Mouse (Mus musculus) hindbrain, embryonic 15.5 days (tissue): ENCODE measurements around the gene Plcb1. TPM values are rescaled to one million over a fixed set of nuclear protein-coding genes. Genes with fewer than 3 reads are reported as not detected.
"Not testable (repeated sequence)": the region's sequence is repeated elsewhere in the genome, so short reads cannot be mapped to it uniquely, and the experiment has no call there.

ENCODE experiments used
- ATAC-seq: fragments of 200-750 bp; cut with Nextera tagmentation; 2 replicates; pipeline ENCODE4 v1.8.0; 2017; ENCODE audit warnings: low read depth, moderate number of reproducible peaks, moderate TSS enrichment; ENCODE audit not compliant: low FRiP score
- H3K27ac ChIP-seq: fragments of 300-500 bp; sonication (generic); replicated peaks from 2 replicates; pipeline ENCODE4 v1.5.1; 2015; ENCODE audit warnings: mild to moderate bottlenecking, inconsistent platforms
- H3K27me3 ChIP-seq: fragments of 300-500 bp; sonication (generic); 2 replicates; pipeline ENCODE4 v1.6.1; 2015; ENCODE audit warnings: control low read depth, inconsistent platforms
- H3K36me3 ChIP-seq: fragments of 300-500 bp; sonication (generic); 2 replicates; pipeline ENCODE4 v1.6.1; 2015; ENCODE audit warnings: control low read depth, inconsistent platforms
- H3K4me1 ChIP-seq: fragments of 300-500 bp; sonication (generic); replicated peaks from 2 replicates; pipeline ENCODE4 v1.6.1; 2015; ENCODE audit warnings: control low read depth, inconsistent platforms
- H3K4me2 ChIP-seq: fragments of 300-500 bp; sonication (generic); 2 replicates; pipeline ENCODE4 v1.6.1; 2015; ENCODE audit warnings: moderate library complexity, mild to moderate bottlenecking, inconsistent platforms
- H3K4me3 ChIP-seq: fragments of 300-500 bp; sonication (generic); 2 replicates; pipeline ENCODE4 v1.5.1; 2015; ENCODE audit warnings: mild to moderate bottlenecking, inconsistent platforms
- H3K9ac ChIP-seq: fragments of 300-500 bp; sonication (generic); 2 replicates; pipeline ENCODE4 v1.6.1; 2015; ENCODE audit warnings: inconsistent platforms
- H3K9me3 ChIP-seq: fragments of 300-500 bp; sonication (generic); 2 replicates; pipeline ENCODE4 v1.6.1; 2016; ENCODE audit warnings: control low read depth, inconsistent platforms
- WGBS: fragments of 180-500 bp; shearing (Covaris S2); methylation state at CpG from one replicate; pipeline ENCODE4 v1.1.7; 2015; 5-methylcytosine and 5-hydroxymethylcytosine counted together
- polyA plus RNA-seq: library from polyadenylated mRNA; unstranded; fragments of >200 nt; fragmentation: Nextera tagmentation; extraction: Ambion mirVana; gene quantifications from 2 replicates; pipeline ENCODE4 v1.2.1, GENCODE M21; 2015

The Plcb1 gene
- polyA plus RNA-seq, 1 experiment from 2014 or later: 53.3 TPM

DNA sequence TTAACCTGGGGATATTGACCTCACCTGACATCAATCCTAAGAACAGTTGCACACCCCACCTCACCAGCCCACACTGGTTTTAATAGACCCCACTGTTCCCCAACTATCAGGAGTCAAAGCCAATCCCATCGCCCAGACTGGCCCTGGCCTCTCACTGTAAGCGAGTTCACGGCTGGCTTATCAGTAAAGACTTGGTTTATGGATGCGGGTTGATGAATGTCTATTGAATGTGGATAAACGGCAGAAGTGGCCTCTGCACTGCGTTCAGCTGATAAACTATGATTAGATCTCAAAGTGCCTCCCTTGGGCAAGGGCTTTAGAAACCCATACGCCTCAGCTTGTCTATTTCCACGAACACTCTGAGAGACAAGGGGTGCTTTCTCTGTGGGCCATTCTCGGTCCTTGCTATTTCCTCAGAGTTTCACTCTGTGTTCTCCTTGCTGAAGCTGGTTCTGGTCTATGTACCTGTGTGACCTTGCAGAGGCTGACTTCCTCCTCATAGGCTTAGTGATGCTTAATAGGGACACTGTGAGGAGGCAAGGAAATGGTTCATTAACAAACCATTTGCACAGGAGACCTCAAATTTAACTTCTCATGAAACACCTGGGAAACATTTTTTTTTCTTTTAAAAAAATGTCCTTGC lies 203.9 kb downstream of the Plcb1 start:
- Histone ChIP-seq H3K4me3 (no peak overlapping the region), H3K4me2 (no peak overlapping the region), H3K9me3 (no peaks in the 10 kb centered on the region), H3K36me3 (no peaks in the 10 kb centered on the region), H3K27me3 (no peaks in the 10 kb centered on the region), H3K9ac (no peak overlapping the region), H3K4me1 (0 out of 2 replicates have a peak, but pooled peaks cover 6% of the 10 kb centered on the region), H3K27ac (no peak overlapping the region)
- WGBS: 78% methylated on average over 9 of the region's 9 CpGs
- no peak for ATAC-seq

DNA sequence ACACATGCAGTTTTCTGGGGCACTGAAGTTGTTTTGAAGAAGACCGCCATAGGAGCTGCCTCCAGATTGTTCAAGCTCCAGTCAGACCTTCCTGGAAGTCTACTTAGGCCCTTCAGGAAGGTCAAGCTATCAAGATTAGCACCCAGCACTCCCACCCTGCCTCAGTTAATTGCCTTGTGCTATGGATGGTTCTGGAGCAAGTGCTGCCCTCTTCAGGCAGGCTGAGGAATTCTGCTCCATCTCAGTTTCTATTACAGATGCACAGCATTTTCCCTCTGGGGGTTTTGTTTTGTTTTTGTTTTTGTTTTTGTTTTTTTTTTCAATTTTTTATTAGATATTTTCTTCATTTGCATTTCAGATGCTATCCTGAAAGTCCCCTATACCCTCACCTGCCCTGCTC lies 221.3 kb downstream of the Plcb1 start:
- Histone ChIP-seq H3K4me2 (no peak overlapping the region), H3K4me3 (no peak overlapping the region), H3K9me3 (no peaks in the 10 kb centered on the region), H3K27me3 (no peaks in the 10 kb centered on the region), H3K27ac (no peak overlapping the region), H3K36me3 (no peaks in the 10 kb centered on the region), H3K9ac (no peak overlapping the region), H3K4me1 (no peaks in the 10 kb centered on the region)
- no peak for ATAC-seq
- 100% methylated on average over 1 of the region's 1 CpGs for WGBS

DNA sequence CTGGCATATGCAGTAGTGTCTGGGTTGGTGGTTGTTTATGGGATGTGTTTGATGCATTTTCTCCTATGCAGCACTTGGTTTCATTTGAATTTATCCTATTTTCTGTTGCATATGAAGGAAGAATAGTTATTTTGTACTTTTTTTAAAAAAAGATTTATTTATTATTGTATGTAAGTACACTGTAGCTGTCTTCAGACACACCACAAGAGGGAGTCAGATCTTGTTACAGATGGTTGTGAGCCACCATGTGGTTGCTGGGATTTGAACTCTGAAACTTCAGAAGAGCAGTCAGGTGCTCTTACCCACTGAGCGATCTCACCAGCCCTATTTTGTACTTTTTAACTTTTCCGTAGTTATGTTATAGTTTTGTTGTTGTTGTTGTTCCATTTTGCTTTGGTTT lies 222.0 kb downstream of the Plcb1 start:
- not testable (repeated sequence) for H3K36me3 ChIP-seq, H3K27ac ChIP-seq, H3K4me2 ChIP-seq, H3K4me1 ChIP-seq, H3K4me3 ChIP-seq, H3K9ac ChIP-seq, H3K27me3 ChIP-seq, H3K9me3 ChIP-seq, ATAC-seq
- 96% methylated on average over 2 of the region's 2 CpGs for WGBS

DNA sequence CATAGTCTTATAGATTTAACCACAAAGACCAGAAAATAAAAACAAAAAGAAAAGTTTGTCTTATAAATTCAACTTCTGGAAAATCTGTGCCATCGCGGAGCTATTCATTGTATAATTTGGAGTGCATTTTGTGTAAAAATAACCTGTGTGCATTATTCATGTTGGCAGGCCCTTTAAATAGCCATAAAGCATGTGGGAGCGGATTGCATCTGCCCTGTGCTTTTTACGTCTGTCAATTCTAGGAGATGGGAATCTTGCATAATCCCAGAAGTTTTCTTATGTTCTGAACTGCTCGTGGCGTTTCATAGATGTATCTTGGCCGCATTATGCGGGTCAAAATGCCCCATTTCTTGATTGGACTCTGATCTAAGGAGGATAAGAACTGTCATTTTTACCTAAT lies 224.5 kb downstream of the Plcb1 start:
- no peak overlapping the region for H3K4me3 ChIP-seq
- no peak for ATAC-seq
- no peak overlapping the region for H3K9ac ChIP-seq
- no peak overlapping the region for H3K27ac ChIP-seq
- WGBS: 87% methylated on average over 8 of the region's 8 CpGs
- H3K27me3 ChIP-seq: no peaks in the 10 kb centered on the region
- no peaks in the 10 kb centered on the region for H3K4me1 ChIP-seq
- no peaks in the 10 kb centered on the region for H3K36me3 ChIP-seq
- no peak overlapping the region for H3K4me2 ChIP-seq
- no peaks in the 10 kb centered on the region for H3K9me3 ChIP-seq

GRCm38 (mm10) chr2:135015501-135015900 lies 229.6 kb downstream of the Plcb1 start:
- Histone ChIP-seq H3K4me2 (no peak overlapping the region), H3K4me3 (no peak overlapping the region), H3K36me3 (no peaks in the 10 kb centered on the region), H3K27ac (no peak overlapping the region), H3K27me3 (no peaks in the 10 kb centered on the region), H3K4me1 (no peaks in the 10 kb centered on the region), H3K9ac (no peak overlapping the region), H3K9me3 (no peaks in the 10 kb centered on the region)
- whole genome bisulfite sequencing: 54% methylated on average over 6 of the region's 6 CpGs
- no peak for ATAC-seq

DNA sequence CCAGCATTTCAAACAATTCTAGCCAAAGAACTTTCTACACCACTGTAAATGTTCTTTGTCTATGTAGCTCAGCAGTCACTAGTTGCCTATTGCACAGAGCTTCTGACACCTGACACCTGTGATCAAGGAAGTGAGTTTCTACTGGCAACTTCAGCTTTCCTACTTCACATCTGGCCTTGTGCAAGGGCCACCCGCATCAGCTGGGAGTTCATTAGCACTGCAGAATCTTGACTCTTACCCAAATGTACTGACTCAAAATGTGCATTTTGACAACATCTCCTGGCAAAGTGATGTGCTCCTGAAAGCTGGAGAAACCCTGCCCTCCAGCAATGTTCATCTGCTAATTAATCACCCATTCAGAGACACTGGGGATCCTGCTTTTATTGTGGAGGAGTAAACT lies 232.4 kb downstream of the Plcb1 start:
- 69% methylated on average over 1 of the region's 1 CpGs for WGBS
- Histone ChIP-seq H3K27ac (no peak overlapping the region), H3K9ac (no peak overlapping the region), H3K36me3 (no peaks in the 10 kb centered on the region), H3K9me3 (no peaks in the 10 kb centered on the region), H3K4me3 (no peak overlapping the region), H3K4me1 (no peaks in the 10 kb centered on the region), H3K4me2 (no peak overlapping the region), H3K27me3 (no peaks in the 10 kb centered on the region)
- ATAC-seq: no peak

DNA sequence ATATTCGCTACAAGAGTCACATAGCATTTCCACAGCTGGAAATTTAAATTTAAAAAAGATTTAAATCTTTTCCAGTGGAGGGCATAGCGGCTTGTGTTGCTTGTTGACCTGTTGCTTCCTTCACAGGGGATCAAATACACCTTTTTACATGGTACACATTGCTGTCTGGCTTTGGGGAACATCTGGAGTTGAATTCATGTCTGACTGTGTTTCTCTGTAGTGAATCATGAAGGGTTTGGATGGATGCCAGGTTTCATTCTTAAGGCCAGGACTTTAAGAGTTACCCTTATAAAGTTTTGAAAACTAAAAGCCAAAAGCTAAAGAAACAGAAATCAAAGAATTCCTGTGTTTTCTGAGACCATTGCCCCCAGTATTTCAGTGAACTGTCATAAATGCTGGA lies 232.8 kb downstream of the Plcb1 start:
- no peak overlapping the region for H3K27ac ChIP-seq
- no peak for ATAC-seq
- no peaks in the 10 kb centered on the region for H3K36me3 ChIP-seq
- H3K9me3 ChIP-seq: no peaks in the 10 kb centered on the region
- no peaks in the 10 kb centered on the region for H3K27me3 ChIP-seq
- H3K4me2 ChIP-seq: no peak overlapping the region
- H3K4me1 ChIP-seq: no peaks in the 10 kb centered on the region
- H3K9ac ChIP-seq: no peak overlapping the region
- no peak overlapping the region for H3K4me3 ChIP-seq
- 81% methylated on average over 2 of the region's 2 CpGs for WGBS

- 88% methylated on average over 1 of the region's 1 CpGs for WGBS
- H3K4me3 ChIP-seq: no peak overlapping the region
- no peaks in the 10 kb centered on the region for H3K36me3 ChIP-seq
- no peak overlapping the region for H3K4me2 ChIP-seq
- no peak overlapping the region for H3K9ac ChIP-seq
- ATAC-seq: no peak
- no peaks in the 10 kb centered on the region for H3K4me1 ChIP-seq
- H3K27ac ChIP-seq: no peak overlapping the region
- no peaks in the 10 kb centered on the region for H3K9me3 ChIP-seq
- H3K27me3 ChIP-seq: no peaks in the 10 kb centered on the region
Measured at GRCm38 (mm10) chr2:135019588-135019987, 233.7 kb downstream of the Plcb1 start.

DNA sequence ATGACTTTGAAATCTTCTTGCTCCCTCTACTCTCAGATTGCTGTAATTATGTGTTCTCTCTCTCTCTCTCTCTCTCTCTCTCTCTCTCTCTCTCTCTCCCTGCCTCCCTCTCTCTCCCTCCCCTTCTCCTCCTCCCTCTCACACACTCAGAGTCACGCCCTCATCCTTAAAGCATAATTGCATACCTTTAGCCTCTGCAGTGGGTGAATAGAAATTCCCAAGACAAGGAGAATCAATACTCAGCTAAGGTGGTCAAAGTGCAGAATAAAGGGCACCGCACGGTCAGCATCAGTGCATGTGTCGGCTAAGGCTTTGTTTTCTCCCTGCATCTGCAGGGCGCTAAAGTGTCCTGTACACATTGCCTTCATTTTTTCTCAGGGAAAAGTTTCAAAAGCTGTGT lies 243.4 kb downstream of the Plcb1 start:
- peak overlapping the region; percentile 26 for H3K4me2 ChIP-seq
- 29% methylated on average over 5 of the region's 5 CpGs for WGBS
- H3K4me1 ChIP-seq: peaks cover 13% of the 10 kb centered on the region
- H3K9ac ChIP-seq: no peak overlapping the region
- H3K27ac ChIP-seq: peak overlapping the region; percentile 42; the same call in 1 of the 2 replicates
- no peaks in the 10 kb centered on the region for H3K36me3 ChIP-seq
- peak; percentile 56; the same call in 1 of the 2 replicates for ATAC-seq
- no peaks in the 10 kb centered on the region for H3K9me3 ChIP-seq
- no peak overlapping the region for H3K4me3 ChIP-seq
- no peaks in the 10 kb centered on the region for H3K27me3 ChIP-seq

DNA sequence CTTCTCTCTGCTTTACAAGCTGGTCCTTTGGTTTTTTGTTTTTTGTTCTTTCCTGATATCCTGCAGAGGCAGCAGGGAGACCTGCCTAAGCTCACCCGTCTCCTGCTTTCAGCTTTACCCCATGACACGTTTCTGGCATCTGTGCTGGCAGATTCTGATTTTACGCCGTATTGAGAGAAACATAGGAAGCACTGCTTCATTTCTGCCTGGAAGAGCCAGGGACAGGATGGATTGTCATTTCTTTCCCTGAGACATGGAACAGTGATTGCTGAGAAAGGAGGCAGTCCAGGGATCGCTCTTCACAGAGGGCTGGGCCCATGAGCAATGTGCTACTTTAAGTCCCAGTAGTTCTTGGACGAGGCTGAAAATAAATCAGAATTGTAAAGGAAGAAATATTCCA lies 243.8 kb downstream of the Plcb1 start:
- H3K27ac ChIP-seq: peak overlapping the region; percentile 42; the same call in 1 of the 2 replicates
- 0 out of 2 replicates have a peak, but pooled peaks have one; percentile 29 for ATAC-seq

GRCm38 (mm10) chr2:135035640-135036260 lies 249.9 kb downstream of the Plcb1 start:
- H3K9ac ChIP-seq: no peak overlapping the region
- no peaks in the 10 kb centered on the region for H3K27me3 ChIP-seq
- H3K9me3 ChIP-seq: no peaks in the 10 kb centered on the region
- H3K4me1 ChIP-seq: no peaks in the 10 kb centered on the region
- ATAC-seq: no peak
- no peak overlapping the region for H3K4me3 ChIP-seq
- H3K4me2 ChIP-seq: no peak overlapping the region
- WGBS: 34% methylated on average over 4 of the region's 4 CpGs
- H3K27ac ChIP-seq: no peak overlapping the region
- H3K36me3 ChIP-seq: no peaks in the 10 kb centered on the region

More for the DNA sequence above, 243.8 kb downstream of the Plcb1 start:
- peaks cover 13% of the 10 kb centered on the region for H3K4me1 ChIP-seq
- no peaks in the 10 kb centered on the region for H3K27me3 ChIP-seq
- no peak overlapping the region for H3K4me3 ChIP-seq
- no peaks in the 10 kb centered on the region for H3K36me3 ChIP-seq
- H3K9me3 ChIP-seq: no peaks in the 10 kb centered on the region
- WGBS: 23% methylated on average over 6 of the region's 6 CpGs
- H3K4me2 ChIP-seq: peak overlapping the region; percentile 26
- H3K9ac ChIP-seq: no peak overlapping the region

GRCm38 (mm10) chr2:135048791-135049190 lies 262.9 kb downstream of the Plcb1 start:
- Histone ChIP-seq H3K27ac (no peak overlapping the region), H3K4me1 (no peaks in the 10 kb centered on the region), H3K9ac (no peak overlapping the region), H3K9me3 (no peaks in the 10 kb centered on the region), H3K27me3 (no peaks in the 10 kb centered on the region), H3K36me3 (no peaks in the 10 kb centered on the region), H3K4me3 (no peak overlapping the region), H3K4me2 (no peak overlapping the region)
- 67% methylated on average over 2 of the region's 2 CpGs for WGBS
- ATAC-seq: no peak

GRCm38 (mm10) chr2:135049283-135049682 lies 263.4 kb downstream of the Plcb1 start:
- no peak overlapping the region for H3K4me3 ChIP-seq
- H3K9me3 ChIP-seq: no peaks in the 10 kb centered on the region
- no peak overlapping the region for H3K9ac ChIP-seq
- no peaks in the 10 kb centered on the region for H3K36me3 ChIP-seq
- 82% methylated on average over 6 of the region's 6 CpGs for WGBS
- H3K27me3 ChIP-seq: no peaks in the 10 kb centered on the region
- no peaks in the 10 kb centered on the region for H3K4me1 ChIP-seq
- no peak overlapping the region for H3K4me2 ChIP-seq
- no peak for ATAC-seq
- H3K27ac ChIP-seq: no peak overlapping the region
